Mouse (Mus musculus): Measurements from ENCODE around the gene Napsa. TPM values are rescaled to one million over a fixed set of nuclear protein-coding genes. Genes with fewer than 3 reads are reported as not detected.
A peak's percentile ranks its signal among the peaks of the same experiment; 100 is the strongest.

Napsa gene
- polyA plus RNA-seq, 1 experiment from 2014 or later = 2.1 TPM

- no peak overlapping the region for H3K9ac ChIP-seq
- peaks cover 59% of the 10 kb centered on the region for H3K36me3 ChIP-seq
- H3K4me2 ChIP-seq = no peak overlapping the region
- H3K9me3 ChIP-seq = no peaks in the 10 kb centered on the region
- H3K4me3 ChIP-seq = no peak overlapping the region
- H3K27me3 ChIP-seq = peaks cover 10% of the 10 kb centered on the region
- 79% methylated on average over 29 of the region's 29 CpGs for WGBS
- ATAC-seq (ENCODE audit: insufficient number of reproducible peaks, low FRiP score, low TSS enrichment, low read depth) = no peak
- peaks cover 5% of the 10 kb centered on the region for H3K4me1 ChIP-seq
- no peak overlapping the region for H3K27ac ChIP-seq
These were observed 39.0 kb upstream of the Napsa start for GRCm38 (mm10) chr7:44532918-44533745.

DNA sequence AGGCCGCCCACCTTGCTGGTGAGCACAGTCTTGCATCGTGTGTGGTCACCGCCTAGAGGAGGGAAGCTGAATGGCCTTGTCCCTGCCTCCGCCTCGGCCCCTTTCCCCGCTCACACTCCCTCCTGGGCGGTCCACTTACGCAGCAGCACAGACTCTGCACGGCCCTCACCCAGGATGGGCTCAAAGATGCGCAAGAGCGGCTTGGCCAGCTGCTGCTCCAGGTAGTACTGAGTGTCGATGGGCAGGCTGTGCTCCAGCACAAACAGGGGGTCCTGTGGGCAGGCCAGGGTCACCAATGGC lies 38.5 kb upstream of the Napsa start:
- Histone ChIP-seq H3K4me1 (0 out of 2 replicates have a peak, but pooled peaks cover 4% of the 10 kb centered on the region), H3K4me2 (no peak overlapping the region), H3K27me3 (peaks cover 6% of the 10 kb centered on the region), H3K4me3 (no peak overlapping the region), H3K9ac (no peak overlapping the region), H3K9me3 (no peaks in the 10 kb centered on the region), H3K27ac (no peak overlapping the region), H3K36me3 (peaks cover 64% of the 10 kb centered on the region)
- 86% methylated on average over 12 of the region's 12 CpGs for WGBS
- ATAC-seq (ENCODE audit: insufficient number of reproducible peaks, low FRiP score, low TSS enrichment, low read depth) = no peak

- Histone ChIP-seq H3K36me3 (peaks cover 69% of the 10 kb centered on the region), H3K4me1 (0 out of 2 replicates have a peak, but pooled peaks cover 4% of the 10 kb centered on the region), H3K9ac (no peak overlapping the region), H3K27ac (no peak overlapping the region), H3K4me3 (no peak overlapping the region), H3K4me2 (no peak overlapping the region), H3K9me3 (no peaks in the 10 kb centered on the region), H3K27me3 (peaks cover 1% of the 10 kb centered on the region)
- WGBS = 87% methylated on average over 13 of the region's 13 CpGs
- ATAC-seq (ENCODE audit: insufficient number of reproducible peaks, low FRiP score, low TSS enrichment, low read depth) = no peak
These were observed 37.9 kb upstream of the Napsa start for GRCm38 (mm10) chr7:44534242-44534641.

DNA sequence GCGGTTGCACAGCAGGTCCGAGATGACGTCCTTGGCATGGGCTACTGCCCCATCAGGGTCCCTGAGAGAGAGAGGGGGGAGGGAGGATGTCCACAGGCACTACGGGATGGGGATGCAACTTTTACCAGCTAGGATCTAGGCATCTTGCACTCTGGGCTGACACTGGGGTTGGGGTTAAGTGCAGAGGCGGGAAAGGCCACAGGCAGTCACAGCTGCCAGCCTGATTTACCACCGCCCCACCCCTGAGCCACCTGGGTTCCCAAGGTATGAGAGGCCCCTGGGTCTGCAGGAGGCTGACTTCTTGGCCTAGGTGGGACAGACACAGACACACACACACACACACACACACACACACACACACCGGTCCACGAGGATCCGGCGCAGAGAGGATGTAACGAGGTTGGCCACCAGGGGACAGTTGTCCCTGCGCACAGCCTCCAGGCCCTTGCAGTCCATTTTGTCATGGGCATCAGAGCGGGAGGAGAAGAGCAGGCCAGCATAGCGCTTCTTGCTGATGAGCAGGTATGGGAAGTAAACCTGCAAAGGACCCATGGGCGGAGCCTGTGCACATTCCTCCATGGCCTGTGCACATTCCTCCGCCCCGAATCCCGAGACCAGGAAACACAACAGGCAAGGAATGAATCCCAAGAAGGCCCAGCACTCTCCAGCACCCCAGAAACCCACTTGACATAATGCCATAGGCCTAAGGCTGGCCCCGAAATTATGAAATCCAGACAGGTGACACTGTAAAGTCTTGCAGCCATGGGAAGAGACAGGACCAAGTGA lies 37.3 kb upstream of the Napsa start:
- H3K4me1 ChIP-seq = 0 out of 2 replicates have a peak, but pooled peaks cover 4% of the 10 kb centered on the region
- no peaks in the 10 kb centered on the region; the same call in 1 of the 2 replicates for H3K27me3 ChIP-seq
- peaks cover 75% of the 10 kb centered on the region for H3K36me3 ChIP-seq
- H3K4me3 ChIP-seq = no peak overlapping the region
- no peak overlapping the region for H3K27ac ChIP-seq
- no peak overlapping the region for H3K4me2 ChIP-seq
- H3K9ac ChIP-seq = no peak overlapping the region
- no peak for ATAC-seq (ENCODE audit: insufficient number of reproducible peaks, low FRiP score, low TSS enrichment, low read depth)
- H3K9me3 ChIP-seq = no peaks in the 10 kb centered on the region
- 79% methylated on average over 19 of the region's 19 CpGs for WGBS

- Histone ChIP-seq H3K4me3 (no peak overlapping the region), H3K9ac (no peak overlapping the region), H3K27ac (no peak overlapping the region), H3K27me3 (no peaks in the 10 kb centered on the region), H3K36me3 (peaks cover 86% of the 10 kb centered on the region), H3K4me1 (0 out of 2 replicates have a peak, but pooled peaks cover 4% of the 10 kb centered on the region), H3K9me3 (no peaks in the 10 kb centered on the region), H3K4me2 (no peak overlapping the region)
- WGBS = 91% methylated on average over 27 of the region's 27 CpGs
- ATAC-seq (ENCODE audit: insufficient number of reproducible peaks, low FRiP score, low TSS enrichment, low read depth) = no peak
These were observed 36.3 kb upstream of the Napsa start for GRCm38 (mm10) chr7:44535657-44536589.

DNA sequence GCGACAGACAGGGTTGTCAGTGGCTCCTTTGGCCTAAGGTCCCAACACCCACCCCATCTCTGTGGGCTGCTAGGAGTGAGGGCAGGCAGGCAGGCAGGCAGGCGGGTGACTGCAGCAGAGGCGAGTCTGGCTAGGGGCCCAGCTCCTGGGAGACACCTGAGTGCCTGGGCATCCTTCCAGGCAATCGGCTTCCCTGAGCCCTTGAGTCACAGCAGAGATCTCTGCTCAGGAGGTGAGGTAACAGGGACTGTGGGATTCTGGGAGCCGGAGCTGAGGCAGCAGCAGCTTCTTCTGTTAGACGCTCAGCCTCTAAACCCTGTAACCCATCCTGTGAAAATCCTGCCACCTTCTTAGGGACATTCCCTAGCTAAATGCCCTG lies 35.6 kb upstream of the Napsa start:
- Histone ChIP-seq H3K36me3 (peaks cover 93% of the 10 kb centered on the region), H3K4me1 (0 out of 2 replicates have a peak, but pooled peaks cover 4% of the 10 kb centered on the region), H3K4me2 (no peak overlapping the region), H3K9me3 (no peaks in the 10 kb centered on the region), H3K27me3 (no peaks in the 10 kb centered on the region), H3K9ac (no peak overlapping the region), H3K4me3 (no peak overlapping the region), H3K27ac (no peak overlapping the region)
- WGBS = 72% methylated on average over 6 of the region's 6 CpGs
- no peak for ATAC-seq (ENCODE audit: insufficient number of reproducible peaks, low FRiP score, low TSS enrichment, low read depth)

DNA sequence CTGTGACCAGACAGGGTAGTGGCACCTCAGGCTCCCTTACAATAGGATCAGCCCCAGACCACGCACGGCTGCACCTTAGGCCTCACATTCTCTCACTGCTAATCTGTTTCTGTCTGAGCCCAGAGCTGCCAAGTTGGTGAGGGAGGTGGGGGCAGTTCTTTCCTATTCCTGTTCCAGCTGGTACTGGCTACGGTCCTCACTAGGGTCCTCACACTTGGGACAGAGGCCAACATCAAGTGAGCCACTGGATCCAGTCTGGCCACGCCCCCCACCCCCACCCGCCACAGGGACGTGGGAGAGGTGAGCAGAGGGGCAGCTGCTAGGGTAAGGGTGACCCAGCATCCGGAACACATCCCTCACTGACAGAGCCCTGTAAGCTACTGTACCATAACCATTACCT lies 35.2 kb upstream of the Napsa start:
- ATAC-seq (ENCODE audit: insufficient number of reproducible peaks, low FRiP score, low TSS enrichment, low read depth) = no peak
- Histone ChIP-seq H3K36me3 (peaks cover 97% of the 10 kb centered on the region), H3K9ac (no peak overlapping the region), H3K27ac (no peak overlapping the region), H3K27me3 (no peaks in the 10 kb centered on the region), H3K4me1 (0 out of 2 replicates have a peak, but pooled peaks cover 4% of the 10 kb centered on the region), H3K9me3 (no peaks in the 10 kb centered on the region), H3K4me3 (no peak overlapping the region), H3K4me2 (no peak overlapping the region)
- WGBS = 75% methylated on average over 7 of the region's 7 CpGs

GRCm38 (mm10) chr7:44537496-44537895 lies 34.7 kb upstream of the Napsa start:
- ATAC-seq (ENCODE audit: insufficient number of reproducible peaks, low FRiP score, low TSS enrichment, low read depth) = no peak
- Histone ChIP-seq H3K9ac (no peak overlapping the region), H3K4me2 (no peak overlapping the region), H3K27ac (no peak overlapping the region), H3K36me3 (peaks cover 99% of the 10 kb centered on the region), H3K27me3 (no peaks in the 10 kb centered on the region), H3K9me3 (no peaks in the 10 kb centered on the region), H3K4me1 (0 out of 2 replicates have a peak, but pooled peaks cover 4% of the 10 kb centered on the region), H3K4me3 (no peak overlapping the region)
- 91% methylated on average over 13 of the region's 13 CpGs for WGBS

DNA sequence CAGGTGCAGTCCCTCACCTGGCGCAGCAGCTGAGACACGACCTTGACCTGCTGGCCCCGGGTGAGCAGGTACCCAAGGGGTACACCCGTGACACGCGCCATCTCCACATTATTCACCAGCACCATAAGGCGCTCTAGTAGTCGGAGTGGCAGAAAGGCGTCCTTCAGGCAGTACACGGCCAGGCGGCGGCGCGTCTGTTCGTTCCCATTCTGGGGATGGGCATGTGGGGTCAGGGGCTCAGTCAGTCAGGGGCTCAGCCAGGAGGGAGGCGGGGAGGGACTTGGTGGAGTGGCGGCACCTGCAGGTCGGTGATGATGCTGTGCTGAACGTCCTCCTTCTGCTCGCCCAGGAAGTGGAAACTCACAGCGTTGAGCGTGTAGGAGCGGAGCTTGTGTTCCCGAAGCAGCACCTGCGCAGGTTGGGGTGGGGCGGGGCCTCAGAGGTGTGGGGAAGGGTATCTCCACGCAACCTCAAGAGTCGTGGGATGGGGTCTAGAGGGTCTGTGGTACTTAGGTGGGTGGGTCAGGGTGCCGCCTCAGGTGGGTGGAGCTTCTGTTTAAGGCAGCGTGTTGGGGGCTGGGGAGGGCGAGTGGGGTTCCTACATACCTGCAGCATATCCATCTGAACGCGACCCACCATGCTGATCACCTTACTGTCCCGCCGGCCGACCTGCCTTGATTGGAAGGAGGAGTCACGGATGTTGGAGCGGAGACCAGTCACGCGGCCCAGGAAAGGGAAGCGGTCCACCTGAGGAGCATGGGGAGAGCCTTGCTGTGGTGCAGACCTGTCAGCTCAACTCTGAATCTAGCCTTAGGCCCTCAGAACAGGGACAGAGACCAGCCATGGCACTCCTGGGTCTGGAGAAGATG lies 33.2 kb upstream of the Napsa start:
- H3K9me3 ChIP-seq = no peaks in the 10 kb centered on the region
- peaks cover 92% of the 10 kb centered on the region for H3K36me3 ChIP-seq
- no peak overlapping the region for H3K4me2 ChIP-seq
- no peak overlapping the region for H3K9ac ChIP-seq
- H3K4me3 ChIP-seq = no peak overlapping the region
- no peaks in the 10 kb centered on the region for H3K27me3 ChIP-seq
- no peak for ATAC-seq (ENCODE audit: insufficient number of reproducible peaks, low FRiP score, low TSS enrichment, low read depth)
- 92% methylated on average over 41 of the region's 41 CpGs for WGBS
- H3K4me1 ChIP-seq = 0 out of 2 replicates have a peak, but pooled peaks cover 4% of the 10 kb centered on the region
- no peak overlapping the region for H3K27ac ChIP-seq

DNA sequence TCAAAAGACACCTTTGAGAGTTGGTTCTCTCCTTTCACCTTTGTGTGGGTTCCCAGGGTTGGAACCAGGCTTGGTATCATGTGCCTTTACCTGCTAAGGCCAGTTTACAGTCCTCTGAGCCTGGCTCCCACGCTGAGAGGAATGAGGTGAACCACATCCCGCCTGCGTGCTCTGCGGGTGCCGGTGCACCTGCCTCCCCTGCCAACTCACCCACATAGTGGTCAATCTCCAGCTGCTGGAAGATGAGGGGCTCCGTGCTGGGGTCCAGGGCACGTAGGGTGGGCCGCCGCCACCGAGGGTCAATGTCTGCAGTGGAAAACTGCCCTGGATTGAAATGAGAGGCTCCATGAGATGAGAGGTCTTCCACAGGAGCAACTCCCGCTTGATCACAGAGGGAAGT lies 29.6 kb upstream of the Napsa start:
- no peak overlapping the region for H3K4me2 ChIP-seq
- H3K27ac ChIP-seq = no peak overlapping the region
- peaks cover 9% of the 10 kb centered on the region for H3K4me1 ChIP-seq
- no peak overlapping the region for H3K9ac ChIP-seq
- 93% methylated on average over 11 of the region's 11 CpGs for WGBS
- no peak for ATAC-seq (ENCODE audit: insufficient number of reproducible peaks, low FRiP score, low TSS enrichment, low read depth)
- peaks cover 66% of the 10 kb centered on the region for H3K36me3 ChIP-seq
- no peaks in the 10 kb centered on the region for H3K27me3 ChIP-seq
- no peaks in the 10 kb centered on the region for H3K9me3 ChIP-seq
- no peak overlapping the region for H3K4me3 ChIP-seq

GRCm38 (mm10) chr7:44543071-44543470 lies 29.1 kb upstream of the Napsa start:
- no peak for ATAC-seq (ENCODE audit: insufficient number of reproducible peaks, low FRiP score, low TSS enrichment, low read depth)
- Histone ChIP-seq H3K4me2 (no peak overlapping the region), H3K36me3 (peaks cover 61% of the 10 kb centered on the region), H3K27me3 (no peaks in the 10 kb centered on the region), H3K4me1 (peaks cover 14% of the 10 kb centered on the region), H3K4me3 (no peak overlapping the region), H3K9ac (0 out of 2 replicates have a peak overlapping the region, but pooled peaks have one; percentile 20), H3K9me3 (no peaks in the 10 kb centered on the region), H3K27ac (no peak overlapping the region)
- WGBS = 75% methylated on average over 12 of the region's 12 CpGs

All from limb, embryonic 15.5 days (tissue).